Mouse (Mus musculus): ENCODE results near the gene Clk2. TPM values are rescaled to one million over a fixed set of nuclear protein-coding genes. Genes with fewer than 3 reads are reported as not detected.

The Clk2 gene
- polyA plus RNA-seq, 1 experiment = 48.3 TPM

DNA sequence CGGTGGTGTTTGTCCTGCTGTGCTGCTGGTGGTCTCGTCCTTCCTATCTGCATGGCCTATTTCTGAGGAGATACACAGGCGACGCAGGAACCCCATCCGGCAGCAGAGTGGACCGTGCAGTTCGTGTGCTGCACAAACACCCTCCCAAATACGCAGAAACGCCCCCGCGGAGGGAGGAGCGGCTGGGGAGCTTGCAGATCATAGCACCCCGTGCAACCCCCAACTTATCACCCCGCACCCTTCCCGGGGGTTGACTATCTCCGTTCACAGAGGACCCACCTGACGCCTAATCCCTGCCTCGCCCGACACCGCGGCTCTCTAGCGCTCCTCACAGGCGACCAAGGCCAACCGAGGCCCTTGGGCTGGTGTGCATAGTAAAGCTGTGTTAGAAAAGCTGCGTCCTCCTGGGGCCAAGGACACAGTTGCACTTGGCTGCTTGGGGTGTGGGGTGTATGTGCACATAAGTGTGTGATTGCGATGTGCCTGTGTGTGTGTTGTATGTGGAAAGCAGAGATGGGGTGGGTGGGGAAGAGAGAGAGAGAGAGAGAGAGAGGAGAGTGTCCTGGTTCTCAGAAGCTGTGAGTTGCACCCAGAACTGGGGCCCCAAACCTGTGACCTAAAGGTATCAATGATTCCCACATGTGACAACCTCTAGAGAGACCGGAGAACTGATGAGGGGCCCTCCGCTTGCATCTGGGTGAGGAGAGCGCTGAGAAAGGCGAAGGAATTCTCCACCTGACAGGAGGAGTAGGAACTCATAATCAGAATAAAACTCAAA is 32.1 kb upstream of the Clk2 start:
- TF ChIP-seq POLR2A (IDR thresholded peaks at IDR 0.05; ENCODE audit: control insufficient read depth, low read depth, low read length) (no peak), CTCF (IDR thresholded peaks at IDR 0.05; ENCODE audit: control insufficient read depth, insufficient read depth, insufficient replicate concordance, low read depth, low read length) (0 out of 2 replicates have a peak, but pooled peaks have one; percentile 8)
- no peak overlapping the region for H3K27ac ChIP-seq (ENCODE audit: control insufficient read depth, insufficient read depth, low read depth, low read length)

DNA sequence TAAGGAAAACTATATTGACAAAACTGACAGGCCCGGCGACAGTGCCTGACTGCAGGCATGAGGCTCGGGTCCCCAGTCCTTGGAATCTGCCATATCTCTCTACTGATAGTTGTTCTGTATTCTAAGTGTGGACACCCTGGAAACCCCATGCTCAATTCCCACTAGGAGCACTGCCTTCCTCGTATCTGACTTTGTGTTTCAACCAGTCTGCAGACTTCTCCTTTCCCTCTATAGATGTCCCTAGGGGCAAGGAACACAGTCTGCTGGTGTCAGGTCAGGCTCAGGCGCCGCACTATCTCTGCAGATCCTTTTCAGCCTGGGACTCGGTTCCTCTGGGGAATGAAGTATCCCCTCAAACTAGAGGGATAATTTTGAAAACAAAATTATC is 31.5 kb upstream of the Clk2 start:
- H3K27me3 ChIP-seq (ENCODE audit: control insufficient read depth, insufficient read depth, low read length) = no peaks in the 10 kb centered on the region
- peaks cover 8% of the 10 kb centered on the region for H3K4me1 ChIP-seq (ENCODE audit: control insufficient read depth, insufficient read depth, low read length)

More for the DNA sequence above, 32.1 kb upstream of the Clk2 start:
- no peaks in the 10 kb centered on the region for H3K36me3 ChIP-seq (ENCODE audit: control insufficient read depth, insufficient read depth, low read length)
- peaks cover 8% of the 10 kb centered on the region for H3K4me1 ChIP-seq (ENCODE audit: control insufficient read depth, insufficient read depth, low read length)
- no peak overlapping the region; the same call in 1 of the 2 replicates for H3K4me3 ChIP-seq (ENCODE audit: control insufficient read depth, low read depth, low read length)
- H3K27me3 ChIP-seq (ENCODE audit: control insufficient read depth, insufficient read depth, low read length) = no peaks in the 10 kb centered on the region

GRCm38 (mm10) chr3:89133752-89134151 is 30.8 kb upstream of the Clk2 start:
- Histone ChIP-seq H3K27me3 (ENCODE audit: control insufficient read depth, insufficient read depth, low read length) (no peaks in the 10 kb centered on the region), H3K27ac (ENCODE audit: control insufficient read depth, insufficient read depth, low read depth, low read length) (no peak overlapping the region), H3K4me3 (ENCODE audit: control insufficient read depth, low read depth, low read length) (no peak overlapping the region), H3K36me3 (ENCODE audit: control insufficient read depth, insufficient read depth, low read length) (no peaks in the 10 kb centered on the region), H3K4me1 (ENCODE audit: control insufficient read depth, insufficient read depth, low read length) (peaks cover 8% of the 10 kb centered on the region)
- TF ChIP-seq POLR2A (IDR thresholded peaks at IDR 0.05; ENCODE audit: control insufficient read depth, low read depth, low read length) = no peak
- TF ChIP-seq CTCF (IDR thresholded peaks at IDR 0.05; ENCODE audit: control insufficient read depth, insufficient read depth, insufficient replicate concordance, low read depth, low read length) = no peak

More for the DNA sequence above, 31.5 kb upstream of the Clk2 start:
- no peak overlapping the region for H3K4me3 ChIP-seq (ENCODE audit: control insufficient read depth, low read depth, low read length)
- no peak overlapping the region for H3K27ac ChIP-seq (ENCODE audit: control insufficient read depth, insufficient read depth, low read depth, low read length)
- no peaks in the 10 kb centered on the region for H3K36me3 ChIP-seq (ENCODE audit: control insufficient read depth, insufficient read depth, low read length)
- no peak for TF ChIP-seq POLR2A (IDR thresholded peaks at IDR 0.05; ENCODE audit: control insufficient read depth, low read depth, low read length)
- no peak for TF ChIP-seq CTCF (IDR thresholded peaks at IDR 0.05; ENCODE audit: control insufficient read depth, insufficient read depth, insufficient replicate concordance, low read depth, low read length)

- Histone ChIP-seq H3K27ac (ENCODE audit: control insufficient read depth, insufficient read depth, low read depth, low read length) (no peak within 1 kb of the TSS), H3K27me3 (ENCODE audit: control insufficient read depth, insufficient read depth, low read length) (no peaks in the 10 kb centered on the region), H3K36me3 (ENCODE audit: control insufficient read depth, insufficient read depth, low read length) (no peaks in the 10 kb centered on the region), H3K4me3 (ENCODE audit: control insufficient read depth, low read depth, low read length) (no peak within 1 kb of the TSS), H3K4me1 (ENCODE audit: control insufficient read depth, insufficient read depth, low read length) (peaks cover 8% of the 10 kb centered on the region)
- TF ChIP-seq CTCF (IDR thresholded peaks at IDR 0.05; ENCODE audit: control insufficient read depth, insufficient read depth, insufficient replicate concordance, low read depth, low read length) (no peak), POLR2A (IDR thresholded peaks at IDR 0.05; ENCODE audit: control insufficient read depth, low read depth, low read length) (no peak)
Observed at GRCm38 (mm10) chr3:89135958-89136357, 28.6 kb upstream of the Clk2 start, which contains the start of gene Pklr. Gene Pklr, plus strand, starts transcription at chr3:89136142.

DNA sequence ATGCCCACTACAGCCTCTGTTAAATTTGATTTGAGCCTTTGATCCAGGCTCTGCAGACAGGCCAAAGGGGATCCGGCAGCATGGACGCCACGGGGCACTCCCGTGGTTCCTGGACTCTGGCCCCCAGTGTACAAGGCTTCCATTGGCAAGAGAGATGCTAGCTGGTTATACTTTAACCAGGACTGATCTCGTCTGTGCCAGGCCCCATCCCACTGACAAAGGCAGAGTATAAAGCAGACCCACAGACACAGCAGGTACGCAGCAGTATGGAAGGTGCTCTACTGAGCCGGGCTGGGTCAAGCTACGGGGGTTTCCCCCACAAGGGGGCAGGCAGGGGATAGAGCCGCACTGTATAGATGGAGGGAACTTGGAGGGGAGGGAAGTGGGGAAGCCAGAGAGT is 28.2 kb upstream of the Clk2 start:
- Histone ChIP-seq H3K36me3 (ENCODE audit: control insufficient read depth, insufficient read depth, low read length) (no peaks in the 10 kb centered on the region), H3K27me3 (ENCODE audit: control insufficient read depth, insufficient read depth, low read length) (no peaks in the 10 kb centered on the region), H3K27ac (ENCODE audit: control insufficient read depth, insufficient read depth, low read depth, low read length) (no peak overlapping the region), H3K4me3 (ENCODE audit: control insufficient read depth, low read depth, low read length) (no peak overlapping the region), H3K4me1 (ENCODE audit: control insufficient read depth, insufficient read depth, low read length) (peaks cover 8% of the 10 kb centered on the region)
- no peak for TF ChIP-seq CTCF (IDR thresholded peaks at IDR 0.05; ENCODE audit: control insufficient read depth, insufficient read depth, insufficient replicate concordance, low read depth, low read length)
- no peak for TF ChIP-seq POLR2A (IDR thresholded peaks at IDR 0.05; ENCODE audit: control insufficient read depth, low read depth, low read length)

GRCm38 (mm10) chr3:89144821-89145220 is 19.8 kb upstream of the Clk2 start:
- Histone ChIP-seq H3K4me1 (ENCODE audit: control insufficient read depth, insufficient read depth, low read length) (peaks cover 7% of the 10 kb centered on the region), H3K27ac (ENCODE audit: control insufficient read depth, insufficient read depth, low read depth, low read length) (no peak overlapping the region), H3K27me3 (ENCODE audit: control insufficient read depth, insufficient read depth, low read length) (no peaks in the 10 kb centered on the region), H3K4me3 (ENCODE audit: control insufficient read depth, low read depth, low read length) (no peak overlapping the region), H3K36me3 (ENCODE audit: control insufficient read depth, insufficient read depth, low read length) (no peaks in the 10 kb centered on the region)
- no peak for TF ChIP-seq POLR2A (IDR thresholded peaks at IDR 0.05; ENCODE audit: control insufficient read depth, low read depth, low read length)
- TF ChIP-seq CTCF (IDR thresholded peaks at IDR 0.05; ENCODE audit: control insufficient read depth, insufficient read depth, insufficient replicate concordance, low read depth, low read length) = no peak

GRCm38 (mm10) chr3:89145566-89145965 is 19.0 kb upstream of the Clk2 start:
- TF ChIP-seq POLR2A (IDR thresholded peaks at IDR 0.05; ENCODE audit: control insufficient read depth, low read depth, low read length) (no peak), CTCF (IDR thresholded peaks at IDR 0.05; ENCODE audit: control insufficient read depth, insufficient read depth, insufficient replicate concordance, low read depth, low read length) (no peak)
- Histone ChIP-seq H3K36me3 (ENCODE audit: control insufficient read depth, insufficient read depth, low read length) (no peaks in the 10 kb centered on the region), H3K27me3 (ENCODE audit: control insufficient read depth, insufficient read depth, low read length) (no peaks in the 10 kb centered on the region), H3K27ac (ENCODE audit: control insufficient read depth, insufficient read depth, low read depth, low read length) (no peak overlapping the region), H3K4me3 (ENCODE audit: control insufficient read depth, low read depth, low read length) (no peak overlapping the region), H3K4me1 (ENCODE audit: control insufficient read depth, insufficient read depth, low read length) (peaks cover 7% of the 10 kb centered on the region)

Data from testis, adult 2 months (tissue).